Mouse (Mus musculus): ENCODE measurements around the gene Serp2.

Serp2 gene

DNA sequence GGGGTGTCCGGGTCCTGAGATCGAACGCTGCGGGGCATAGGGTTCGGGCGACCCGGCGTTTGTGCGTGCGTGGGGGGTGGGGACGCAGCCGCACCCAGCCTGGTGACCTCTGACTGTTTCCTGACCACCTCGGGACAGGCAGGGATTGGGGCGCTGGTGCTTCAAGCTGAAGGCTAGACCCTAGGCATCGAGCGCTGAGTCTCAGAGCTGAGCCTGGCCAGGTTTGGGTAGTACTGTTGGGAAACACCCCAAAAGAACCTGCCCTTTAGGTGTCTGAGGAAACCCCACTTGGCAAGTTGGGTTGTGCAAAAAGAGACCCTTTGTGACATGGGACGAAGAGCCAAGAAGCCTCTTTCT is at the start of gene Serp2:
Serp2 (minus strand) TSS at position 38 of the 357 bp plus-strand sequence.
- DNase-seq (ENCODE audit: low read depth, low spot score): peak; percentile 6

DNA sequence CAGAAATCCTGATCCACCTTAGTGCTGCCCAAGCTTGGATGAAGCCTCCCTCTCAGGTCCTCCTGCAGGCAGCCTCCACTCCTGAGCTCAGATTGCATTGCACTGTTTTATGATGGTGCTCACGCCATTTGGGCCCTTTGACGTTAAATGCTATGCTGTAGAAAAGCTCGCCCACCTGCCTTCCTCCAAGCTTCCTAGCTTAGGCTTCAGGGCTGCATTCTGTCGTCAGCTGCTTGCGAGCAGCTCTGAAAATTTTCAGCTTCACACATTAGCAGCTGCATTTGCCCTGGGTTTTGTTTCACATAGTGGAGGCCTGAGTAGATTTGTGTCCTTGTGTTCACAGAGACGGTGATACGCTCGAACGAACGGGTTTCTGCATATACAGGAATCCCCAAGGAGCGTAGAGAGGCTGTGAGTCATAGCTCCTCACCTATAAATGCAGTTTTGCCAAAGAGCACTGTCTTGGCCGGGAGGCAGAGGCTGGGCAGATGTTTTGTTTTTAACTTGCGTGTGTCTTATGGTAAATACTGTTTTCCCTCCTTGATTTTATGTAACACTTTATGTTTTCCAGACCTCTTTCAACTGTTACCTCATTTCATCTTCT is 49.3 kb upstream of the Serp2 start:
- no peak for DNase-seq (ENCODE audit: low read depth, low spot score)

DNA sequence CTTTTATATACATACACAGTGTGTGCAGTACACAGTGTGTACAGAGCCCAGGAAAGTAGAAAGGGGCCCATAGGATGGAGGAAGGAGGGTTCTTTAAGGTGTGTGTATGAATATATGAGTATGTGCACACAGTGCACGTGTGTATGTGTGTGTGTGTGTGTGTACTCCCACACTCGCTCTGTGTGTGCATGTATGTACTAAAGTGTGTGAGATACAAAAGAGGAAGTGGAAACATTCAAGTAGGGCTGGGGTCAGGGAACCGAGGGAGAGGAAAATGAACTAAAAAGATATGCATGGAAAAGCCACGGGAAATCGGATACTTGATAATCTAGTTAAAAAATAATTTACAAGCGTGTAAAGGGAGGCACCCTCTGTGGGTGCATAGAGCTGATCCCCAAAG is 47.3 kb upstream of the Serp2 start:
- no peak for DNase-seq (ENCODE audit: low read depth, low spot score)

DNA sequence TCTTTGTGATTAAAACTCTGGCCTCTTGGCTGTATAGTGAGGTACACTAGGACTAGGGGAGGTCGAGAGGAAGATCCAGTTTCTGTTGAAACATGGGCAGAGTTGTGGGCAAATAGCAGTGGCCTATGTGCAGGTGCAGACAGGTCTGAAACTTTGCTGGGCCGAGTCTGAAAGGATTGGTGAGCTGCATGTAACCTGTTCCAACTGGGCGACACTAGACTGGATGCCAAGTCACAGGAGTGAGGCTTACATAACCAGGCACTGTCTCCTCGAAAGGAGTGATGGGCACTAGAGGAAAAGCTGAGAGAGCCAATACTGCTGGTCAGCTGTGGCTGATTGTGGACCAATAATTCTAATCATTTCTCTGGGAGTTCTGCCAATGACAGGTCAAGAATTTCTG is 45.0 kb upstream of the Serp2 start:
- DNase-seq (ENCODE audit: low read depth, low spot score): no peak

DNA sequence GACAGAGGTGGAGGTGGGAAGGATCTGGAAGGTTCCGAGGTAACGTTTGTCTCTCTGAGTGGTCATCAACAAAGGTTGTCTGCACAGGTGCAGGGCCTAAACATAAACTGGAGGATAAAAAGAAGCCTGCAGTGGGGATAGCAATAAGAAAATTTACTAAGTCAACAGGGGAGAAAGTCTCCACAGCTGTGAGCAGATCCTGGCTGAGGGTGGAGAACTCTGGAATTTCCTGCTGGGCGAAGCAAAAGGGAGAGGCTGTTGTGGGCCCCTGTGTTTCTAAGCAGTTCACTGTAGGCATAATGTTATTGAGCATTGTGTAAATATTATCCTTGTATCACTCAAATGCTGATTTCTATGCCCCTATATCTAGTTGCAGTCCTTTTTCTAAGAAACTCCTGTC is 43.7 kb upstream of the Serp2 start:
- DNase-seq (ENCODE audit: low read depth, low spot score): no peak

DNA sequence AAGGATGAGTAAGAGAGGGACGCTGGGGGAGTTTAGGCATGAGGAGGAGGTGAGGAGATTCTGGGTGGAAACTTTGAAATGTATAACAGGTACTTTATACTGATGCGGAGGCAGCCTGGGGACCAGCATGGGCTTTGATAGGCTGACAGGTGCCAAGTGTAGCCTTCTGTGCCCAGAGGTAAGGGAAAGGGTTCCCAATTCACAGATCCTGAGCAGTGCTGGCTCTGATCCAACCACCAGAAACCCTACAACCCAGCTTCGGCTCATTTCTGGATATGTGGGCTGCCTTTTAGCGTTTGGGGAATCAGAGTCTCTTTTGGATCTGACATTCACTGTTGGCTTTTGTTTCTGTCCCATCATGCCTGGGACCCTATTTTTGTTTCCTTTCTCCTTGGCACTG is 43.0 kb upstream of the Serp2 start:
- no peak for DNase-seq (ENCODE audit: low read depth, low spot score)

DNA sequence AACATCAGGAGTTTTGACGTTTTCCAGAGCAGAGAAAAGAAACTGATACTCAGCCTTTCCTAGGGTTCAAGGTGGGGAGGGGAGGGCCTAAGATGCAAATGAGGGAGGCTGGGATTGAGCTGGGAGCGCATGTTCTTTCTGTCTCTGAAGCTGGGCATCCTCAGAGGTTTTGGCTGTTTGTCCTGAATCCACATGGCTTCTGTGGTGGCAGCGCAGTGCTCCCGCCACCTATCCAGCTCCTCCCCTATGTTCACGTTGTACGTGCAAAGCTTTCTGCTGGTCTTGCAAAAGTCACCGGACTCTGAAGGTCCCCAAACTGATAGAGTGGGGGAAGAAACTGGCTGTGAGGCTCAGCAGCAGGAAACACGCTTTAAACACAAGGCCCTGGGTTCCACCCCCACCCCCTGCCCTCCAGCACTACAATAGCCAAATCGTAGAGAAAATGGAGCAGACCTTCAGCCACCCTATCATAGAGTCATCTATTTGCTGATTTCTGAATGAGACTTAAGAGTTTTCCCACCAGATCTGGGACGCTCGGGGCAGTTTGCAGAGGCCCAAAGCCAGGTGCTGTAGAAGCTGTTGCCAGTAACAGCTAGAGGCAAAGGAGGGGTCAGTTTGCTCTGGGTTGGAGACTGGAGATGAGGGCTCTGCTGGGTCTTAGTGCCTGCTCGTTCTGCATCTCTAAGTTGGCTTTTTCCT is 42.0 kb upstream of the Serp2 start:
- DNase-seq (ENCODE audit: low read depth, low spot score): peak; percentile 48

DNA sequence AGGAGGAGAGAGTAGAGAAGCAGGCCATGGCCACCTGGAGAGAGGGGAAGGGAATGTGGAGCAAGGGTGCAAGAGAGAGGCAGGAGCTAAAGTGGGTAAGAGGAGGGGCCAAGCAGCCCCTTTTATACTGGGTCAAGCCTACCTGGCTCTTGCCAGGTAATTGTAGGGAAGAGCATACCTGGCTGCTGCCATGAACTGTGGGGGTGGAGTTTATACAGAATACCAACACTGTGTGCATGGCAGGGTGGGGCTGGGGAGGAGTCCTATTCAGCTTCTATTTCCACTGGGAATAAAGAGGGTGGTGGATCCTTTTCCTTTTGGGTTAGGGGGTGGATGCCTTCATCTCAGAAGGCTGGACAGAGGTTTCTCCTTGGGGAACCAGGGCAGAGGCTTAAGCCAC is 41.1 kb upstream of the Serp2 start:
- no peak for DNase-seq (ENCODE audit: low read depth, low spot score)

DNA sequence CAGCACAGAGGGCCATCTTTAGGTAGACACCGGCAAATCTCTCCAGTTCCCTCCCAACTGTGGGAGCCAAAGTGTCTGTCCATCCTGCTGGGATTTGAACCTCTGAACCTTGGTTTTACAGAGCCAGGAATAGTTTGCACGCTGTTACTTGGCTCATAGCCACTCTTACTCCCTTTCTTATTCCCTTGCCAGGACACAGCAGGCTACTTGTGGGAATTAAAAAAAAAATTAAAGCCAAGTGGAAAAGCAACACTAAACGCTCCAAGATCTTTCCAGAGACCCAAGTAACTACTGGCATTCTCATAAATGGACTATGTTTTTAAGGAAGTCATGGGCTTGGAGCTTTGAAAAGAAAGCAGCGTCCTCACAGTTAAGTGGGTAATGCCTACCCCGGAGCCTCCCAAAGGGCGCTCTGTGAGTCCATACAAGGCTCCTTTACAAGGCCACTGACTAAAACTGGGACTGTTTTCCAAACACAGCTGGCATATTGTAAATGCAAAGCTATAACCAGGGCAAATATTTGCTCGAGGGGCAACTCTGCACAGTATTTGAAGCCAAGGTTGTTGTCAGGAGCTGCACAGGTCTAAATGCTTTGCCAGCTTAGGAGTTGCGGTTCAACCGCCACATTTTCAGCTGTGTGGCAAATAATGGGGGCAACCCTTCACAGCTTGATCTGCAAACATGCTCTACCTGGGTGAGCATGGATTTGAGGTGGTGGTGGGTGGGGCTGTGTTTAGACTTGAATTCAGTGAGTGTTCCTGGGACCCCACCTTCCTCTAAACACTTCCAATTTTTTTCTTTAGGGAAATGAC is 38.6 kb upstream of the Serp2 start:
- DNase-seq (ENCODE audit: low read depth, low spot score): no peak

DNA sequence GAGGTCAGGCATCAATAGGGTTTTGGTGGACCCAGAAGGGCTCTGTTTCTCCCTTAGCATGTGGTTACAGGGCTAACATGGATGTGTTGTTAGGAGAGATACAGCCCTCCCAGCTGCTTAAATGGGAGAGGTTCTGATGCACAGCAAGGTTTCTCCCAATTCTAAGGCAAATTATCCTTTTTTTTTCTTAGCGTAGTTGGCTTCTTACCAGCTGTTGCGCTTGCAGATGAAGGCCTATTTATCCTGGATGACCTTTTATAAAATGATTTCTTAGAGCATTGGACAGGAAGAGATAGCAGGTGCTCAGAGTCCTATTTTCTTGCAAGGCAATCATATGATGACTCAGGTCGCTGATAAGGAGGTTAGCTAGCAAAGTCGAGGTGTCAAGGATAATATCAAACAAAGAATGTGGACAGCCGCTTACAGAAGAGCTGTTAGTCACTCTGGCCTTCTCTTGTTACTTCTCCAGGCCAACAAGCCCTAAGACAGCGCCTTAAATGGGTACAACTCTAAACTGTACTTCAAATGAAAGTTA is 37.7 kb upstream of the Serp2 start:
- DNase-seq (ENCODE audit: low read depth, low spot score): no peak

DNA sequence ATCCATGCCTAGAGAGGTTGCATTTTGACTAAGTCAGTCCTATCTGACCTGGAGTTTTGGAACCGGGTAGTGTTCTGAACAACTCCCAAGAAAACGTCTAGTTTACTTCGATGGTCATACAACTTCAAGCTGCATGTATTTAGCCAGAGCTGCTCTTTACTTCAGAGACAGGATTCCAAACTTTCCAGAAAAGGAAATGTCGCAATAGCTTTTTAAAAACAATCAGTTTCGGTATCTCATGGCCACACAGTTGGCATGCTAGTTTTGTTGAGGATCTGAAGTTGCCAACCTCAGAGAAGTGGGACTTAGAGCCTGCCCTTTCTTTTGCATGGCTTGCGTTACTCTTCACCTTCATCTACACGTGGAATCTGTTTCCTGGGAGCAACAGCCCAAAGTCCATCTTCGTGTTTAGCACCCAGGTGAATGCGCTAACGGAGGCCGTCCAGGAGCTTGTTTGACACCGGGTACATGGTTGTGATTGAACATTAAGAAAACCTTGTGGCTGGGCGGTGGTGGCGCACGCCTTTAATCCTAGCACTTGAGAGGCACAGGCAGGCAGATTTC is 37.0 kb upstream of the Serp2 start:
- no peak for DNase-seq (ENCODE audit: low read depth, low spot score)

DNA sequence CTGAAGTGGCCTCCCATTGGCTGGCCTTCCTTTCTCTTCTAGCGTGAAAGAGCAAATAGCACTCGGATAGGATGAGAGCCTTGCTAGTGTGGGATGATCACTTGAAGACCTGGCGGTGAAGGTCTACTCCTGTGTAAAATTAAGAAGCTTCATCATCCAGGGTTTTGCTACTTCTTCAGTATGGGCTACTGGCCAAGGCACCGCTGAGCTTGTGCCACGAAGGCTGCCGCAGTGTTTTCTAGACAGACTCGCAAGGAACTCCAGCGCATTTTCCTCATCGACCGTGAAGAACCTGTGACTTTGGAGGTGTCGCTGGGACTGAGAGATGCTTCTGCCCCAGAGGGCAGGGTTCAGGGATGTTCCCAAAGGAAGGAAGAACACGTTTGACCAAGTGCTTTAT is 36.0 kb upstream of the Serp2 start:
- DNase-seq (ENCODE audit: low read depth, low spot score): no peak

DNA sequence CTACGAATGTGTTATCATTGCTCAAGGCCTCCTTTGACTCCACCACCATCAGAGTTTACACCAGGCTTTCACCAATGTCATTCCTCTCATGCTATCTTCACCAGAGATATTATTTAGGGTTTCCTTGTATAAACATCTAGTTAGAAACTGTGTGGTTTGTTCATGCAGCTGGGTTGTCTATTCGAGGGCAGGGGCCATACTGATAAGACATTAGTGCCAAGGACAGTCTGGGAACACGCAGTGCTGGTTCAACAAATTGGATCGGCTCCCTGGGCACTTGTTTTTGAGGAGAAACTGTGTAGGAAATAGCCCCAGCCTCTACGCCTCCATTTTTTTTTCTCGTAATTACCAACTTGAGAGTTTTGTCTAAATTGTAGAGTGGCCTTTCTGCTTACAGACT is 35.4 kb upstream of the Serp2 start:
- no peak for DNase-seq (ENCODE audit: low read depth, low spot score)

DNA sequence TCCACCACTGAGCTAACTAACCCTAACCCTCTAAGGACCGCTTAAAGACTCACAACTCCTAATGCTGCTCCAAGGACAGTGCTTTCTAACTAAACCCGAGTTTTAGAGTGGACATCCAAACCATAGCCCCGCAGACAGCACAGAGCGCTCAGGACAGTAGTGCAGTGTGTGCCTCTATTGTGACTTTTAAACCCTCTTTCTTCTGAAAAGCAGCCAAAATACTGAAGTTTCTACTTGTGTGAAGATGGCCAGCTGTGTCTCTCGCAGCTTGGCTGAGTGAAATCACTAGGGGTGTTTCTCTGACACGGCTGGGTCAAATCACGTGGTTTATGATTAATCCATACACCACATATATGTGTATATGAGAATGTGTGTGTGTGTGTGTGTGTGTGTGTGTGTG is 33.4 kb upstream of the Serp2 start:
- DNase-seq (ENCODE audit: low read depth, low spot score): no peak

DNA sequence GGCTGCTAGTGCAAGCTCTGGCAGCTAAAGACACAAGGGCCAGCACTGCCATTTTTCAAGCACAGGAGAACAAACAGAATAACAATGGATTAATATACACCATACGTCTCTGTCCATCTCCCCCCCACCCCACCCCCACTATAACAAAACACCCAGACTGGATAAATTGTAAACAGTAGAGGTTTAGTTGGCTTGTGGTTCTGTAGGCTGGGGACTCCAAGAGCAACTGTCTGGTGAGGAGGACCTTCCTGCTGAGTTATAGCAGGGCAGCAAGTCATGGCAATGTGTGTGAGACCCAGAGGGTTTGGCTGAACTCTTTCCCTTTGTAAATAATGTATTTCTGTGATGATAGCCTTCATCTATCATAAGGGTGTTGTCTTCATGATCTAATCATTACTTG is 33.0 kb upstream of the Serp2 start:
- no peak for DNase-seq (ENCODE audit: low read depth, low spot score)

DNA sequence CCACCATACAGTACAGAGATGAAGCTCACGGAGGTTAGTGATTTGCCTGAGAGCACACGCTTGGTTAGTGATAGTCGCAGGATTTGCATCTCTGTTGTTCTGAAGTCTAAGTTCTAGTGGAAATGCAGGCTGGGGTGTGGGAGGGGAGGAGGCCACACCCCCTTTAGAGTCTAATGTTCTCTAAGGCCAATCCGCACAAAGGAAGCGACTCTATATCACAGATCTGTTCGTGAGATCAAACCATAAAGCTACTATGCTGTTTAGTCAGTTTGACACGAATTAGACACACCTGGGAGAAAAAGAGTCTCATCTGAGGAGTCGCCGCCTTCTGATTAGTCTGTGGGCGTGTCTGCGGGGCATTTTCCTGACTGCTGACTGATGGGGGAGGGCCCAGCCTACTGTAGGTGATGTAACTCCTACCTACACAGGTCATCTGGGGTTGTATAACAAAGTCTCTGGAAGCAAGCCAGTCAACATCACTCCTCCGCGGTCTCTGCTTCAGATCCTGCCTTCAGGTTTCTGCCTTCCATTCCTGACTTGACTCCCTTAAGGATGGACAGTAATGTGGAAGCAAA is 29.2 kb upstream of the Serp2 start:
- peak; percentile 25 for DNase-seq (ENCODE audit: low read depth, low spot score)

DNA sequence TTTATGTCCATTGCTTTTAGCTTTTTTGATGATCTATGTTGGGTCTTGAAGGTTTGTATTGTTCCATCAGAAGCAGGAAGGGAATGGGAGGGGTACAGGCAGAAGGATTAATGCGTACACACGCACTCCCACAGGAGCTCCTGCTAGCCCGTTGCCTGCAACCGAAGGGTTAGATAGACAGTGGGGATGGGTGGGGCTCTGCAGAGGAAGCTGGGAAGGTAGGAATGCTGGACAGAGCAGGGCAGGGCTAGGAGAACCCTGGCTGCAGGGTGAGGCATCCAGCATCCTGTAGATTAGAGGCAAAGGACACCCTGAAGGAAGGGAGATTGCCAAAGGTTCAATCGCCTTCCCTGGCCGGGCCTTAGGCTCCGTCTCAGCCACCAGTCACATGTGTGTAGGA is 27.3 kb upstream of the Serp2 start:
- DNase-seq (ENCODE audit: low read depth, low spot score): peak; percentile 36

DNA sequence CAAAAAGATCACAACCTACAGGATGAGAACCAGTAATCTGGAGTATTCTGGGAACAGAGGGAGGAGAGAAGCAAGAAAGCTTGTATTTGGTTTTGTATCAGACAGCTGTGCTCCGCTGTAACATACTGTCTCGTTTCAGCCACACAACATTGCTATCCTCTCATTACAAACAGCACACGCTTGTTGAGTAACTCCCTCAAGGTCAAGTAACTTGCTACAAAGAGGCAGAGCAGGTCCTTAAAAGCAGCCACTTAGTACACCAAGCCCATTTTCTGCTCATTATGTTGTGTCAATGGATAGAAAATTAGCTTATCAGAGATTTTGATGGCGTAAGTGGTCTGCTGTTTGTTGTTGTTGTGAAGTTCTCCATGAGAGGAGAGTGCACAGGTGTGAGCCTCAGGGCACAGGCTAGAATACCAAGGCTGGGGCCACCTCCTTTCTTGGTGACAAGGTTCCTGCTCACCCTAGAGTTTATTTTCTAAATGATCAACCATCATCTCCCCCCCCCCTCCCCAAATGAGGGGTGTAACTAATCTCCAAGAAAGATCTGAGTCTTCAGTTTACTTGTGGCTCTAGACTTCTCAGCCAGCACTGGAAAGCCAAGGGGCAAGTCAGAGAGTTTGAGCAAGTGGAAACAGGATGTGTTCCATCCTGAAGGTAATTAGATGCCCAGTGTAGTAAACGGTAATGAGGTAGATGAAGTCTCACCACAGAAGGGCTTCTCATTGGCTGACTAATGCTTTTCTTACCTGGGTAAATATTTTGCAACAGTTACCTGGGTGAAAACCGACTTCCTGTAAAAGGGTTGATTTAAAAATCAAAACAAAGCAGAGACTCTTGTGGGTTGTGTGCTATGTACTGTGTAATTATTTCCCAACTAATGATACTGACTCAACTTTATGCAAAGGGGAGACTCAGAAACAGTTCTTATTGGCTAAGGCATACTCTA is 25.6 kb upstream of the Serp2 start:
- no peak for DNase-seq (ENCODE audit: low read depth, low spot score)

DNA sequence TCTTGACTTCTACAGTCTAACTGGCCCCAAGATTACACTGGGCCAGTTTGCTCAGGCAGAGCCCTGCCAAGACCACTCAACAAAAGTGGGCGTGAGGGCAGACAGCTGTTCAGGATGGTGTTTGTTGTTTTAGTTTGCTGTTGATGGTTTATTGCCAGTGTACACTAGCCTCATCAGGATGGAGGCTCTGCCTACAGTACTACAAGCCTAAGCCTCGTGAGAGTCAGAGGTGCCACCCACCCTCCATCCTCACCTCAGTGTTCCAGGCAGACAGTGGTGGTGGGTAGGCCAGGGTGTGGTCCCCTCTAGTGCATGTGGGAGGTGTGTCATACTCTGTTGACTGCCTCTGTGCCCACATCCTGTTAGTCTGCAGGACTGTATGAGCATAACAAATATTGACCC is 23.0 kb upstream of the Serp2 start:
- DNase-seq (ENCODE audit: low read depth, low spot score): no peak

DNA sequence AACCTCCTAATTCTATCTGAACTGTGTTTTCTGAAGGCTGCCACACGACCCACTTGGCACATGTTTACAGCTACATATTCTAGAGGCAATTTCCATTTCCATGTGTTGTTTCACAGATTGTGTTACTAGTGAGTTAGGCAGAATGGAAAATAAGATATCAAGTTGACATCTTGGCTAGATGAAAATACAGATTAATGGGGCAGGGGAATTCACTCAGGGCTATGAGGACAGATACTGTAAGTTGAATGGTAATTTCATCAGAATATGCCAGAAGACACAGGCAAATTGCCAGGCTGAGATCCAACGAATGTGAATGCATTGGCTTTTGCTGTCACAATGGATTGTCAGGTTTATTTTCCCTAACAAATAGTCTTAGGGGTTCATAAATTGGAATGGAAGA is 21.2 kb upstream of the Serp2 start:
- DNase-seq (ENCODE audit: low read depth, low spot score): no peak

DNA sequence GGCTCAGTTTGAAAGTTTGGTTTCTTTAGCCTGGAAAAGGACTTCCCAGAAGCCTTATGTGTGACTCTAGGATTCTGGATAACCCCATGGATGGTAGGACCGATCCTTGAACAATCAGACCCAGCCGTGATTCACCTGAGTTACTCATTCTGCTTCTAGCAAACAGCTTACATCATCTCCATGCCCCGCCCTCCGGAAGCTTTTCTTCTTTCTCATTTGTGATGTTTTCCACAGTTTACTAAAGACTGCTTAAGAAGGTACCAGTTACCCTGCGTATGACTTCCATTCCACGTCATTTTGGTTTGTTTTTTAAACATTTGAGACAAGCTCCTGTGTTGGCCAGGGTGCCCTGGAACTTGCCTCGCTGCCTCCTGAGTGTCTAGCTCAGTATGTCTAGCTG is 13.6 kb upstream of the Serp2 start:
- DNase-seq (ENCODE audit: low read depth, low spot score): no peak
